Mouse (Mus musculus): ENCODE measurements around the gene Romo1. TPM values are rescaled to one million over a fixed set of nuclear protein-coding genes. Genes with fewer than 3 reads are reported as not detected.

Romo1 gene
- polyA plus RNA-seq, 1 experiment from 2014 or later: 366 TPM

DNA sequence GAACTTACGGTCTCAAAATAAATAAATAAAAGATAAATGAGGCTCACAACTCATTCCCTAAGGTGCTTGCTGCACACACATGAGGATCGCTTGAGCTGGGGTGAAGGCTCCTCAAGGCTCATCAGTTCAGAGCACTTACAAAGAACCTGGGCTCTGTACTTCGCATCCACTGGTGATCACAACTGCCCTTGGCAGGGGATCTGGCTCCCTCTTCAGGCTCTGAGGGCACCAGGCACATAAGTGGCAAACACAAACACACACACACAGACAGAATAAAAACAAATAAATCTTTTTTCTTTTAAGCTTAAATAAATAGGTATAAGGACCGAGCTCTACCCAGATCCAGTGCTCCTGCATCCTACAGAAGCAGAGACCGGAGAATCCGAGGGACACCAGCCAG is 8.1 kb upstream of the Romo1 start:
- no peak overlapping the region for H3K4me2 ChIP-seq (ENCODE audit: low read depth)
- no peak overlapping the region for H3K4me3 ChIP-seq (ENCODE audit: low read depth, low read length)
- DNase-seq (ENCODE audit: low spot score) (no peak), ATAC-seq (ENCODE audit: insufficient read depth, low FRiP score, low TSS enrichment) (no peak)
- no peaks in the 10 kb centered on the region for H3K36me3 ChIP-seq (ENCODE audit: control insufficient read depth, insufficient read depth, low read length)
- H3K27me3 ChIP-seq (ENCODE audit: control insufficient read depth, insufficient read depth, low read length): no peaks in the 10 kb centered on the region
- no peaks in the 10 kb centered on the region for H3K4me1 ChIP-seq (ENCODE audit: control insufficient read depth, insufficient read depth, low read length)
- H3K9ac ChIP-seq (ENCODE audit: low read length): no peak overlapping the region
- WGBS: 85% methylated on average over 6 of the region's 6 CpGs
- H3K27ac ChIP-seq (ENCODE audit: low read depth, low read length): no peak overlapping the region
- H3K9me3 ChIP-seq (ENCODE audit: control insufficient read depth, low read length): no peaks in the 10 kb centered on the region

DNA sequence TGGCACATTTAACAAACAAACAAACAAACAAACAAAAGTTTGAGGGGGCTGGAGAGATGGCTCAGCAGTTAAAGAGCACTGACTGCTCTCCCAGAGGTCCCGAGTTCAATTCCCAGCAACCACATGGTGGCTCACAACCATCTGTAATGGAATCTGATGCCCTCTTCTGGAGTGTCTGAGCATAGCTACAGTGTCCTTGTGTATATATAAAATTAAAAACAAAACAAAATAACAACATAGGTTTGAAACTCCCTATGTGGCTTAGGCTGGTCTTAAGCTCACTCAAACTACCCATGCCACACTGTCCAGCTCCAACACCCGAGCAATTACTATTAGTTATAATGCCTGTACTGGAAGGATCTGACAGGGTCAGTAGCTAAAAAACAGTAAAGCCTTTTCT is 1.0 kb upstream of the Romo1 start:
- no peak for ATAC-seq (ENCODE audit: insufficient read depth, low FRiP score, low TSS enrichment)
- Histone ChIP-seq H3K27ac (ENCODE audit: low read depth, low read length) (no peak overlapping the region), H3K4me1 (ENCODE audit: control insufficient read depth, insufficient read depth, low read length) (0 out of 2 replicates have a peak, but pooled peaks cover 4% of the 10 kb centered on the region), H3K4me2 (ENCODE audit: low read depth) (peak overlapping the region; percentile 67), H3K36me3 (ENCODE audit: control insufficient read depth, insufficient read depth, low read length) (peaks cover 4% of the 10 kb centered on the region; the same call in 1 of the 2 replicates), H3K27me3 (ENCODE audit: control insufficient read depth, insufficient read depth, low read length) (no peaks in the 10 kb centered on the region), H3K9me3 (ENCODE audit: control insufficient read depth, low read length) (no peaks in the 10 kb centered on the region), H3K4me3 (ENCODE audit: low read depth, low read length) (no peak overlapping the region), H3K9ac (ENCODE audit: low read length) (no peak overlapping the region)
- DNase-seq (ENCODE audit: low spot score): no peak
- 87% methylated on average over 2 of the region's 2 CpGs for WGBS

DNA sequence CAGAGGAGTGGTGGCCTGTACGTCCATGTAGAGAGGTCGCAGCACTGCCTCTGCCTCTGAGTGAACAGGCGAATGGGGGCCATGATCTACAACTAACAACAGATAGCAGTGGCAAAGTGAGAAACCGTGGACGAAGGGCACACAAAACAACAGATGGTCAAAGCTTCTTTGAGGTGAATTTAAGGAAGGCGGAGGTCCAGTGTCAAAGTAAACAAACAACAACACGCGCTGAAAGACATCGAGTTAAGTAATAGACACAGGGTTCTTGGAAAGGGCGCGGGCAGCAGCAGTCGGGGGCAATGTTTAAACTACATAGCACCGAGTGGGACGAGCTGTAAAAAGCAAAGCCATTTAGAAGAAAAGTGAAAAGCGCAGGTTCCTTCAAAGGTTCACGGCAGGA is 472 bp upstream of the Romo1 start:
- peaks cover 7% of the 10 kb centered on the region for H3K36me3 ChIP-seq (ENCODE audit: control insufficient read depth, insufficient read depth, low read length)
- DNase-seq (ENCODE audit: low spot score): no peak
- 2% methylated on average over 16 of the region's 16 CpGs for WGBS

GRCm38 (mm10) chr2:156145486-156146130 is 1.8 kb downstream of the Romo1 start:
- H3K9me3 ChIP-seq (ENCODE audit: control insufficient read depth, low read length): no peaks in the 10 kb centered on the region
- DNase-seq (ENCODE audit: low spot score): no peak

More for the DNA sequence above, 472 bp upstream of the Romo1 start:
- H3K4me3 ChIP-seq (ENCODE audit: low read depth, low read length): peak overlapping the region; percentile 73
- no peaks in the 10 kb centered on the region for H3K9me3 ChIP-seq (ENCODE audit: control insufficient read depth, low read length)
- peak overlapping the region; percentile 89 for H3K9ac ChIP-seq (ENCODE audit: low read length)
- peak overlapping the region; percentile 92 for H3K27ac ChIP-seq (ENCODE audit: low read depth, low read length)
- H3K4me1 ChIP-seq (ENCODE audit: control insufficient read depth, insufficient read depth, low read length): 0 out of 2 replicates have a peak, but pooled peaks cover 4% of the 10 kb centered on the region
- peak overlapping the region; percentile 67 for H3K4me2 ChIP-seq (ENCODE audit: low read depth)
- no peak for ATAC-seq (ENCODE audit: insufficient read depth, low FRiP score, low TSS enrichment)
- no peaks in the 10 kb centered on the region for H3K27me3 ChIP-seq (ENCODE audit: control insufficient read depth, insufficient read depth, low read length)

GRCm38 (mm10) chr2:156146272-156146989 is 2.6 kb downstream of the Romo1 start:
- H3K36me3 ChIP-seq (ENCODE audit: control insufficient read depth, insufficient read depth, low read length): peaks cover 14% of the 10 kb centered on the region
- no peak for DNase-seq (ENCODE audit: low spot score)
- WGBS: 75% methylated on average over 5 of the region's 5 CpGs

More at GRCm38 (mm10) chr2:156145486-156146130, 1.8 kb downstream of the Romo1 start:
- no peak overlapping the region for H3K9ac ChIP-seq (ENCODE audit: low read length)
- peaks cover 14% of the 10 kb centered on the region for H3K36me3 ChIP-seq (ENCODE audit: control insufficient read depth, insufficient read depth, low read length)
- H3K4me2 ChIP-seq (ENCODE audit: low read depth): no peak overlapping the region
- 0 out of 2 replicates have a peak, but pooled peaks cover 4% of the 10 kb centered on the region for H3K4me1 ChIP-seq (ENCODE audit: control insufficient read depth, insufficient read depth, low read length)
- no peak overlapping the region for H3K27ac ChIP-seq (ENCODE audit: low read depth, low read length)
- 69% methylated on average over 11 of the region's 11 CpGs for WGBS
- H3K27me3 ChIP-seq (ENCODE audit: control insufficient read depth, insufficient read depth, low read length): no peaks in the 10 kb centered on the region
- ATAC-seq (ENCODE audit: insufficient read depth, low FRiP score, low TSS enrichment): no peak
- H3K4me3 ChIP-seq (ENCODE audit: low read depth, low read length): no peak overlapping the region

GRCm38 (mm10) chr2:156147316-156147915 is 3.6 kb downstream of the Romo1 start:
- WGBS: 93% methylated on average over 3 of the region's 3 CpGs
- no peak for ATAC-seq (ENCODE audit: insufficient read depth, low FRiP score, low TSS enrichment)
- H3K9ac ChIP-seq (ENCODE audit: low read length): no peak overlapping the region
- DNase-seq (ENCODE audit: low spot score): no peak
- 0 out of 2 replicates have a peak, but pooled peaks cover 4% of the 10 kb centered on the region for H3K4me1 ChIP-seq (ENCODE audit: control insufficient read depth, insufficient read depth, low read length)
- no peaks in the 10 kb centered on the region for H3K9me3 ChIP-seq (ENCODE audit: control insufficient read depth, low read length)
- H3K36me3 ChIP-seq (ENCODE audit: control insufficient read depth, insufficient read depth, low read length): peaks cover 14% of the 10 kb centered on the region
- no peaks in the 10 kb centered on the region for H3K27me3 ChIP-seq (ENCODE audit: control insufficient read depth, insufficient read depth, low read length)
- H3K27ac ChIP-seq (ENCODE audit: low read depth, low read length): no peak overlapping the region
- no peak overlapping the region for H3K4me3 ChIP-seq (ENCODE audit: low read depth, low read length)
- no peak overlapping the region for H3K4me2 ChIP-seq (ENCODE audit: low read depth)

More at GRCm38 (mm10) chr2:156146272-156146989, 2.6 kb downstream of the Romo1 start:
- no peak overlapping the region for H3K27ac ChIP-seq (ENCODE audit: low read depth, low read length)
- no peak overlapping the region for H3K4me2 ChIP-seq (ENCODE audit: low read depth)
- no peak overlapping the region for H3K4me3 ChIP-seq (ENCODE audit: low read depth, low read length)
- ATAC-seq (ENCODE audit: insufficient read depth, low FRiP score, low TSS enrichment): no peak
- H3K4me1 ChIP-seq (ENCODE audit: control insufficient read depth, insufficient read depth, low read length): 0 out of 2 replicates have a peak, but pooled peaks cover 4% of the 10 kb centered on the region
- H3K9me3 ChIP-seq (ENCODE audit: control insufficient read depth, low read length): no peaks in the 10 kb centered on the region
- H3K9ac ChIP-seq (ENCODE audit: low read length): no peak overlapping the region
- no peaks in the 10 kb centered on the region for H3K27me3 ChIP-seq (ENCODE audit: control insufficient read depth, insufficient read depth, low read length)

GRCm38 (mm10) chr2:156151538-156151937 is 7.7 kb downstream of the Romo1 start:
- no peak overlapping the region for H3K9ac ChIP-seq (ENCODE audit: low read length)
- H3K27me3 ChIP-seq (ENCODE audit: control insufficient read depth, insufficient read depth, low read length): no peaks in the 10 kb centered on the region
- H3K9me3 ChIP-seq (ENCODE audit: control insufficient read depth, low read length): no peaks in the 10 kb centered on the region
- H3K4me3 ChIP-seq (ENCODE audit: low read depth, low read length): no peak overlapping the region
- no peaks in the 10 kb centered on the region for H3K4me1 ChIP-seq (ENCODE audit: control insufficient read depth, insufficient read depth, low read length)
- no peak overlapping the region for H3K4me2 ChIP-seq (ENCODE audit: low read depth)
- no peak overlapping the region for H3K27ac ChIP-seq (ENCODE audit: low read depth, low read length)
- DNase-seq (ENCODE audit: low spot score) (no peak), ATAC-seq (ENCODE audit: insufficient read depth, low FRiP score, low TSS enrichment) (no peak)
- peaks cover 14% of the 10 kb centered on the region for H3K36me3 ChIP-seq (ENCODE audit: control insufficient read depth, insufficient read depth, low read length)

DNA sequence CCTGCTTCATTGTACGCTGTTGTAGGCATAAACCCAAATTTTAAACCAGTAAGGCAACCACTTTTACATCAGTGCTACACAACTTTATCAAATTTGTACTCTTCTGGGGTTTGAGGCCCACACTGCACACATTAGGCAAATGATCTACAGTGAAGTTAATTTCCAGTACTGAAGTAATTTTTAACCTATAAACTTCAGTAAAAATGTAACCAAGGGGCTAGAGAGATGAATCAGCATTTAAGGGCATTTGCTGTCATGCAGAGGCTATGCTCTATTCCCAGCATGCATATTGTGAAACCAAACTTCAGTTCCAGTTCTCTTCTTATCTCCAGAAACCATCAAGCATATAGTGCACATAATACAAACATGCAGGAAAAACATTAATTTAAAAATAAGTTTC is 21.6 kb downstream of the Romo1 start:
- no peak for DNase-seq (ENCODE audit: low spot score)
- Histone ChIP-seq H3K36me3 (ENCODE audit: control insufficient read depth, insufficient read depth, low read length) (peaks cover 12% of the 10 kb centered on the region), H3K27me3 (ENCODE audit: control insufficient read depth, insufficient read depth, low read length) (no peaks in the 10 kb centered on the region), H3K27ac (ENCODE audit: low read depth, low read length) (no peak overlapping the region), H3K4me1 (ENCODE audit: control insufficient read depth, insufficient read depth, low read length) (no peaks in the 10 kb centered on the region), H3K4me2 (ENCODE audit: low read depth) (no peak overlapping the region), H3K9me3 (ENCODE audit: control insufficient read depth, low read length) (no peaks in the 10 kb centered on the region), H3K4me3 (ENCODE audit: low read depth, low read length) (no peak overlapping the region), H3K9ac (ENCODE audit: low read length) (no peak overlapping the region)
- WGBS: 96% methylated on average over 1 of the region's 1 CpGs
- ATAC-seq (ENCODE audit: insufficient read depth, low FRiP score, low TSS enrichment): no peak

Data from neural tube, embryonic 11.5 days (tissue).